Mouse (Mus musculus) MEL (cell line): ENCODE data around the gene Ncln. TPM values are rescaled to one million over a fixed set of nuclear protein-coding genes. Genes with fewer than 3 reads are reported as not detected.

Experiments
- DNase-seq: peaks from one replicate; pipeline ENCODE4 v3.0.0; 2011; ENCODE audit warnings: low read depth, low spot score
- H3K27ac ChIP-seq: 2 replicates; pipeline ENCODE4 v1.5.1; 2012; ENCODE audit warnings: low read depth, mild to moderate bottlenecking, control low read depth, low read length, moderate library complexity; ENCODE audit not compliant: control insufficient read depth
- H3K27me3 ChIP-seq, 2 experiments: fragments of 150-350 bp in 1 of 2; sonication (generic) in 1 of 2; 2 replicates each; pipeline ENCODE4 v1.6.1; 2012; ENCODE audit warnings: low read length in 2 of 2, mild to moderate bottlenecking in 2 of 2, improper control_type of control experiment in 1 of 2, moderate library complexity in 1 of 2; ENCODE audit not compliant: insufficient read depth in 2 of 2, control insufficient read depth in 1 of 2
- H3K36me3 ChIP-seq, 2 experiments: 2 replicates each; pipeline ENCODE4 v1.6.1; 2012 to 2014; ENCODE audit warnings: low read length in 2 of 2, improper control_type of control experiment in 1 of 2, inconsistent platforms in 1 of 2, mild to moderate bottlenecking in 1 of 2; ENCODE audit not compliant: insufficient read depth in 2 of 2, control insufficient read depth in 1 of 2
- H3K4me1 ChIP-seq, 2 experiments: fragments of 150-350 bp in 1 of 2; sonication (generic) in 1 of 2; 2 replicates each; pipeline ENCODE4 v1.6.1; 2012; ENCODE audit warnings: low read length in 2 of 2, improper control_type of control experiment in 1 of 2, mild to moderate bottlenecking in 1 of 2; ENCODE audit not compliant: insufficient read depth in 2 of 2, control insufficient read depth in 1 of 2
- H3K4me3 ChIP-seq, 2 experiments: fragments of 150-350 bp in 1 of 2; sonication (generic) in 1 of 2; 2 replicates each; pipeline ENCODE4 v1.5.1; 2012; ENCODE audit warnings: low read depth in 2 of 2, low read length in 2 of 2, mild to moderate bottlenecking in 2 of 2, moderate library complexity in 2 of 2, control low read depth in 1 of 2, improper control_type of control experiment in 1 of 2; ENCODE audit not compliant: control insufficient read depth in 1 of 2, insufficient read depth in 1 of 2
- H3K79me2 ChIP-seq: 2 replicates; pipeline ENCODE4 v1.6.1; 2012; ENCODE audit warnings: mild to moderate bottlenecking, low read length, moderate library complexity; ENCODE audit not compliant: control insufficient read depth, poor library complexity, insufficient read depth
- H3K9ac ChIP-seq: 2 replicates; pipeline ENCODE4 v1.6.1; 2012; ENCODE audit warnings: low read depth, mild to moderate bottlenecking, control low read depth, low read length, moderate library complexity; ENCODE audit not compliant: control insufficient read depth, poor library complexity, severe bottlenecking
- H3K9me3 ChIP-seq: fragments of 150-350 bp; sonication (generic); replicated peaks from 2 replicates; pipeline ENCODE4 v1.6.1; 2012; ENCODE audit warnings: mild to moderate bottlenecking, low read length, improper control_type of control experiment, moderate library complexity; ENCODE audit not compliant: insufficient read depth
- BHLHE40 ChIP-seq: IDR thresholded peaks from 2 replicates; pipeline ENCODE4 v1.6.1; 2012; ENCODE audit warnings: low read depth, mild to moderate bottlenecking, inconsistent platforms, low read length, improper control_type of control experiment, borderline replicate concordance
- CHD2 ChIP-seq: IDR thresholded peaks from 2 replicates; pipeline ENCODE4 v1.6.1; 2011; ENCODE audit warnings: low read length, improper control_type of control experiment
- EP300 ChIP-seq, 2 experiments: IDR thresholded peaks; 2 replicates each; pipeline ENCODE4 v1.6.1; 2011; ENCODE audit warnings: improper control_type of control experiment in 2 of 2, low read length in 2 of 2, low read depth in 1 of 2, mild to moderate bottlenecking in 1 of 2
- GABPA ChIP-seq: IDR thresholded peaks from 2 replicates; pipeline ENCODE4 v1.6.1; 2012; ENCODE audit warnings: low read depth, mild to moderate bottlenecking, inconsistent platforms, low read length, improper control_type of control experiment, moderate library complexity
- KAT2A ChIP-seq: conservative IDR thresholded peaks from 2 replicates; pipeline ENCODE4 v1.6.1; 2012; ENCODE audit warnings: low read depth, low read length, improper control_type of control experiment, inconsistent platforms
- MAFK ChIP-seq: IDR thresholded peaks from 2 replicates; pipeline ENCODE4 v1.6.1; 2011; ENCODE audit warnings: low read depth, mild to moderate bottlenecking, low read length, improper control_type of control experiment, borderline replicate concordance
- MAX ChIP-seq: IDR thresholded peaks from 2 replicates; pipeline ENCODE4 v1.6.1; 2011; ENCODE audit warnings: low read length, improper control_type of control experiment
- MAZ ChIP-seq: IDR thresholded peaks from 2 replicates; pipeline ENCODE4 v1.6.1; 2012; ENCODE audit warnings: low read depth, mild to moderate bottlenecking, inconsistent platforms, low read length, improper control_type of control experiment
- MEF2A ChIP-seq: IDR thresholded peaks from 2 replicates; pipeline ENCODE4 v1.6.1; 2014; ENCODE audit warnings: low read depth, mild to moderate bottlenecking, inconsistent platforms, low read length, improper control_type of control experiment; ENCODE audit not compliant: poor library complexity, insufficient replicate concordance, severe bottlenecking; ENCODE audit errors: extremely low read depth
- MXI1 ChIP-seq: IDR thresholded peaks from 2 replicates; pipeline ENCODE4 v1.6.1; 2011; ENCODE audit warnings: mild to moderate bottlenecking, low read depth, low read length, improper control_type of control experiment
- MYC ChIP-seq: IDR thresholded peaks from 2 replicates; pipeline ENCODE4 v1.6.1; 2011; ENCODE audit warnings: low read depth, mild to moderate bottlenecking, low read length, improper control_type of control experiment, moderate library complexity
- POLR2AphosphoS2 ChIP-seq: IDR thresholded peaks from 2 replicates; pipeline ENCODE4 v1.6.1; 2011; ENCODE audit warnings: low read length, improper control_type of control experiment
- SMC3 ChIP-seq: IDR thresholded peaks from 2 replicates; pipeline ENCODE4 v1.6.1; 2011; ENCODE audit warnings: low read depth, low read length, improper control_type of control experiment
- TBP ChIP-seq: IDR thresholded peaks from 2 replicates; pipeline ENCODE4 v1.8.0; 2011; ENCODE audit warnings: low read depth, low read length, improper control_type of control experiment
- TCF12 ChIP-seq: IDR thresholded peaks from 2 replicates; pipeline ENCODE4 v1.6.1; 2014; ENCODE audit warnings: low read depth, mild to moderate bottlenecking, inconsistent platforms, low read length, improper control_type of control experiment, moderate library complexity
- UBTF ChIP-seq: IDR thresholded peaks from 2 replicates; pipeline ENCODE4 v1.6.1; 2012; ENCODE audit warnings: low read depth, mild to moderate bottlenecking, inconsistent platforms, low read length, improper control_type of control experiment, moderate library complexity, borderline replicate concordance; ENCODE audit not compliant: insufficient read depth
- ZC3H11A ChIP-seq: IDR thresholded peaks from 2 replicates; pipeline ENCODE4 v1.6.1; 2012; ENCODE audit warnings: low read depth, mild to moderate bottlenecking, inconsistent platforms, low read length, improper control_type of control experiment
- ZKSCAN1 ChIP-seq: IDR thresholded peaks from 2 replicates; pipeline ENCODE4 v1.6.1; 2012; ENCODE audit warnings: low read depth, mild to moderate bottlenecking, inconsistent platforms, low read length, improper control_type of control experiment, moderate library complexity
- ZNF384 ChIP-seq: IDR thresholded peaks from 2 replicates; pipeline ENCODE4 v1.6.1; 2012; ENCODE audit warnings: low read depth, mild to moderate bottlenecking, inconsistent platforms, low read length, improper control_type of control experiment
- polyA plus RNA-seq, 2 experiments: library from polyadenylated mRNA; stranded (reverse) in 1 of 2; unstranded in 1 of 2; fragments of >175 nt in 1 of 2; fragments of >200 nt in 1 of 2; gene quantifications; 2 replicates each; pipeline versions ENCODE4 v1.2.1 to v1.2.4; 2012; ENCODE audit warnings: low replicate concordance in 2 of 2, low read depth in 1 of 2; ENCODE audit not compliant: insufficient read length in 2 of 2, insufficient read depth in 1 of 2, missing spikeins in 1 of 2
- total RNA-seq: library from RNA; depleted of rRNA; stranded (reverse); fragments of 300-350 nt; gene quantifications from 2 replicates; pipeline ENCODE4 v1.2.3, GENCODE M21; 2012

Ncln gene
- total and polyA plus RNA-seq, 3 experiments: 136 to 276 (median 215) TPM

GRCm38 (mm10) chr10:81491018-81491417 is 5.2 kb downstream of the Ncln start:
- no peak for TF ChIP-seq KAT2A
- TF ChIP-seq CHD2: no peak
- TF ChIP-seq UBTF: no peak
- no peak for TF ChIP-seq TBP
- no peak for TF ChIP-seq MAX
- TF ChIP-seq MYC: no peak
- no peak for TF ChIP-seq GABPA
- TF ChIP-seq POLR2AphosphoS2: no peak
- no peak for TF ChIP-seq MAZ
- TF ChIP-seq ZNF384: no peak
- TF ChIP-seq TCF12: no peak
- TF ChIP-seq ZC3H11A: no peak
- TF ChIP-seq MEF2A: no peak
- TF ChIP-seq BHLHE40: no peak
- TF ChIP-seq MXI1: no peak
- no peak for TF ChIP-seq EP300 (IDR thresholded peaks at IDR 0.05; ENCODE audit: low read depth in 1 of 2, low read length in 2 of 2)
- DNase-seq: no peak
- Histone ChIP-seq H3K79me2 (peaks cover 27% of the 10 kb centered on the region), H3K27me3 (no peaks in the 10 kb centered on the region), H3K36me3 (peaks cover 0 to 7% of the 10 kb centered on the region in 2 experiments; a peak in 3 of 4 replicates), H3K9me3 (no peaks in the 10 kb centered on the region), H3K27ac (no peak overlapping the region), H3K9ac (no peak overlapping the region), H3K4me3 (no peak overlapping the region), H3K4me1 (peaks cover 0 to 12% of the 10 kb centered on the region in 2 experiments; a peak in 2 of 4 replicates)

GRCm38 (mm10) chr10:81489941-81490340 is 6.3 kb downstream of the Ncln start:
- Histone ChIP-seq H3K9me3 (no peaks in the 10 kb centered on the region), H3K27me3 (no peaks in the 10 kb centered on the region), H3K9ac (no peak overlapping the region), H3K4me3 (no peak overlapping the region), H3K27ac (no peak overlapping the region), H3K4me1 (peaks cover 0 to 16% of the 10 kb centered on the region in 2 experiments; a peak in 2 of 4 replicates), H3K36me3 (peaks cover 0 to 5% of the 10 kb centered on the region in 2 experiments; a peak in 3 of 4 replicates), H3K79me2 (peaks cover 16% of the 10 kb centered on the region)
- no peak for TF ChIP-seq SMC3
- no peak for TF ChIP-seq EP300 (IDR thresholded peaks at IDR 0.05; ENCODE audit: low read depth in 1 of 2, low read length in 2 of 2)
- TF ChIP-seq MAZ: no peak
- TF ChIP-seq MAFK: no peak
- no peak for TF ChIP-seq ZKSCAN1
- no peak for TF ChIP-seq ZC3H11A
- no peak for TF ChIP-seq MXI1
- no peak for DNase-seq
